Mouse (Mus musculus): ENCODE results near the gene Scn8a.

DNA sequence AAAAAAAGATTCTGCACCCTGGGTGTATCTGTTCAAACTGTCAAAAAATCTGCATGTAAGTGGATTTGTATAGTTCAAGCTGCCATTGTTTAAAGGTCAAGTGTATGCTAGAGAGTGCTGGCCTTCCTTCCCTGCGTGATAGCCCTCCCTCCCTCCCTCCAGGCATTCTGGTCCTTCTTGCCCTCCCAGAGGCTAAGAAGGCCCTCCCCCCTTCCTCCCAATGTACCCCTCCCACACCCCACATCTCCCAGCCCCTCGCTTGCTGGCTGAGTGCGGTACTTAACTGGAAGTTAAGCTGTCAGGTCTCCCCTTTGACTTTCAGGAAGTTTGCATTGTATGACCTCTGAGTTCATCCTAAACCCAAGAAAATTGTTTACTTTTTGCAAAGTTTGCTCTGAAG lies 60.8 kb downstream of the Scn8a start:
- no peak for TF ChIP-seq CTCF (conservative IDR thresholded peaks at IDR 0.05; ENCODE audit: low read length)
- no peak for TF ChIP-seq POU5F1 (IDR thresholded peaks at IDR 0.05; ENCODE audit: borderline replicate concordance, low read length)
